Mouse (Mus musculus) midbrain, embryonic 12.5 days (tissue): Measurements from ENCODE around the gene Tmem131. TPM values are rescaled to one million over a fixed set of nuclear protein-coding genes. Genes with fewer than 3 reads are reported as not detected.

Experiments used
- ATAC-seq: fragments of 200-750 bp; cut with Nextera tagmentation; 2 replicates; pipeline ENCODE4 v1.8.0; 2017; ENCODE audit warnings: low read depth, moderate TSS enrichment, moderate library complexity; ENCODE audit not compliant: low FRiP score
- H3K27ac ChIP-seq: fragments of 300-500 bp; sonication (generic); replicated peaks from 2 replicates; pipeline ENCODE4 v1.5.1; 2016; ENCODE audit warnings: mild to moderate bottlenecking
- H3K27me3 ChIP-seq: fragments of 300-500 bp; sonication (generic); 2 replicates; pipeline ENCODE4 v1.6.1; 2016; ENCODE audit warnings: mild to moderate bottlenecking
- H3K36me3 ChIP-seq: fragments of 300-500 bp; sonication (generic); 2 replicates; pipeline ENCODE4 v1.6.1; 2016
- H3K4me1 ChIP-seq: fragments of 300-500 bp; sonication (generic); 2 replicates; pipeline ENCODE4 v1.6.1; 2016
- H3K4me2 ChIP-seq: fragments of 300-500 bp; sonication (generic); replicated peaks from 2 replicates; pipeline ENCODE4 v1.6.1; 2016; ENCODE audit warnings: mild to moderate bottlenecking, moderate library complexity
- H3K4me3 ChIP-seq: fragments of 300-500 bp; sonication (generic); 2 replicates; pipeline ENCODE4 v1.5.1; 2016; ENCODE audit warnings: mild to moderate bottlenecking
- H3K9ac ChIP-seq: fragments of 300-500 bp; sonication (generic); replicated peaks from 2 replicates; pipeline ENCODE4 v1.6.1; 2016; ENCODE audit warnings: mild to moderate bottlenecking, moderate library complexity
- H3K9me3 ChIP-seq: fragments of 300-500 bp; sonication (generic); 2 replicates; pipeline ENCODE4 v1.6.1; 2016; ENCODE audit warnings: mild to moderate bottlenecking
- WGBS: fragments of 180-500 bp; shearing (Covaris S2); methylation state at CpG from one replicate; pipeline ENCODE4 v1.1.7; 2016; 5-methylcytosine and 5-hydroxymethylcytosine counted together
- polyA plus RNA-seq: library from polyadenylated mRNA; unstranded; fragments of >200 nt; fragmentation: Nextera tagmentation; extraction: Ambion mirVana; gene quantifications from 2 replicates; pipeline ENCODE4 v1.2.1, GENCODE M21; 2016

Gene Tmem131
- polyA plus RNA-seq, 1 experiment from 2014 or later: 17.8 TPM

DNA sequence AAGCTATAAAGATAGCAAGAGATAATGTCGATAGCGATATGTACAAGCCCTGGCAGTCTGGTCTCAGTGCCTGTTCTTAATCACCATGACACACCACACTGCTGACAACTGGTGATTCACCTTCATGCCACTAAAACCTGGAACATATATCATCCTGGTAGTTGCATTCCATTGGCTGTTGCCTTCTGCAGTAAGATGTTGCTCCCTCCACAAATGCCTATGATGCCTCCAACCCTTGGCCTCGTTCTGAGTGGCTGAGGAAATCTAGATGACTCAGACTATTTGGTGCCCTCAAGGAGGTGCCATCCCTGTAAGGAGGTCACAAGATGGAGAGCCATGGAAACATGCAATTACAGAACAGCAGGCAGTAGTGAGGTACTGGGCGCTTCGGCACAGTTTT is 22.4 kb upstream of the Tmem131 start:
- Histone ChIP-seq H3K4me3 (no peak overlapping the region), H3K27ac (no peak overlapping the region), H3K4me1 (no peaks in the 10 kb centered on the region), H3K36me3 (no peaks in the 10 kb centered on the region), H3K4me2 (no peak overlapping the region), H3K9me3 (no peaks in the 10 kb centered on the region), H3K9ac (no peak overlapping the region), H3K27me3 (no peaks in the 10 kb centered on the region)
- ATAC-seq: no peak
- WGBS: 93% methylated on average over 5 of the region's 5 CpGs

DNA sequence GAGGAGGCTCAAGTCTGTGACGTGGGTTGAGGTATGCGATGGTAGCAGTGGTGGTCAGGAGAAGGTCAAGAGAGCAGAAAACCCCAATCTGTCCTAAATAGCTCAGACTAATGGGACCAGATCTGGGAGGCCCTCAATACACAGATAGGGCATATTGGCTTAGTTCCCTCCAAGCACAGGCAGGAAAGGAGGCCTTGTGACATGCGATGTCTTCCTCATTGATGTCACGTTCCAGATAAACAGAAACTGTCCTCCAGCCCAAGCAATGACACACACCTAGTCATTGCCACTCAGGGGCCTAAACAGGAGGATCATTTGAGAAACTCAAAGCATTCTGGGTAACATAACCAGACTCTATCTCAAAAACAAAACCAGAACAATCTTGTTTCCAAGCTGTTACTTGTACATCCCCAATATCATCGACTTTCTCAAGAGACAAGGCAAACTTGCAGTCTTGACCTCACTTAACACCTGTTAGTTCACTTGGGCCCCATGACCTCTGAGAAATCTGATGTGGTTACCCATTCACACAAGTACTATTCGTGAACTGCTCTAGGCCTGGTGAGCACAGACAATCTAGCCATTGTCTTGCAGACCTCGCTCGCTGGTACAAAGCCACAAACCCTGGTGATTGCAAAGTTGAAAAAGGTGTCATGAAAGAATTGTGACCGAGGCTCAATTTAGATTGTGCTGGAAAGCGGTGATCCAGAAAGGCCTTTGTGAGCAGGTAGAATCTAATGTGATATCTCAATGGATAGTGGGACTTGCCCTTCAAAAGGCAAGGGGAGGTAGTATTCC is 19.1 kb upstream of the Tmem131 start:
- H3K27ac ChIP-seq: no peak overlapping the region
- no peaks in the 10 kb centered on the region for H3K36me3 ChIP-seq
- no peaks in the 10 kb centered on the region for H3K4me1 ChIP-seq
- no peak overlapping the region for H3K4me2 ChIP-seq
- H3K4me3 ChIP-seq: no peak overlapping the region
- no peak overlapping the region for H3K9ac ChIP-seq
- ATAC-seq: no peak
- H3K9me3 ChIP-seq: no peaks in the 10 kb centered on the region
- 70% methylated on average over 10 of the region's 10 CpGs for WGBS
- no peaks in the 10 kb centered on the region for H3K27me3 ChIP-seq

DNA sequence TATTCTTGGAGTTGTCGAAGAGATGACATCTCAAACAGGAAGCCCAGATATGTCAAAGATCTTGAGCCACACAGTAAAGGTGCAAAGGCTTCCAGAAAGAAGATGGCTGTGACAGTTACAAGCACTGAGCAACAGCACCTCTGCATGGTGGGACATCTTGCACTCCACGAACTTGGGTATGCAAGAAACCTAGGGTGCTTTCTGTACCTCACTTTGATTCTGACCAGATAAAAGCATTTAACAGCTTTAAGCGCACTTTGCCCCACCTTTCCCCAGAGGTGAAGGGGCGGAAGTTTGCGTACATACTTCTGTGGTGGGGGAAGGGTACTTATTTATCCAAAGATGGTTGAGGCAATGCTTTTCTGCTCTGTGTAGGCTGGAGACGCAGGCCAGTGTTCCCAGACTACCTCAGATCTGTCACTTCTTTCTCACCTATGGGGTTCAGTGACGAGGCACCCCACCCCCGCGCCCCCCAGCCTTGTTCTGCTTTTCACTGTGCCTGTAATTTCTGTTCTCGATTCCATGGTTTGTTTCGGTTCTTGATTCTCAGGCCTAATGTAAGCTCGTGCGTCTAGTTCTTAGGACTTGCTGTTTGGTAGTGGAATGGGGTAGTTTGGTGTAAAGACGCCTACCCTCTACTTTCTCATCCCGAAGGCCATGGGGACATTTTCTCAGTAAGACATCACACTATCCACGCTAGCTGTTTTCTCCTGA is 17.2 kb upstream of the Tmem131 start:
- H3K9ac ChIP-seq: no peak overlapping the region
- no peaks in the 10 kb centered on the region for H3K4me1 ChIP-seq
- H3K36me3 ChIP-seq: no peaks in the 10 kb centered on the region
- no peak overlapping the region for H3K4me3 ChIP-seq
- no peak overlapping the region for H3K4me2 ChIP-seq
- H3K27me3 ChIP-seq: no peaks in the 10 kb centered on the region
- ATAC-seq: no peak
- WGBS: 90% methylated on average over 16 of the region's 16 CpGs
- H3K9me3 ChIP-seq: no peaks in the 10 kb centered on the region
- no peak overlapping the region for H3K27ac ChIP-seq

DNA sequence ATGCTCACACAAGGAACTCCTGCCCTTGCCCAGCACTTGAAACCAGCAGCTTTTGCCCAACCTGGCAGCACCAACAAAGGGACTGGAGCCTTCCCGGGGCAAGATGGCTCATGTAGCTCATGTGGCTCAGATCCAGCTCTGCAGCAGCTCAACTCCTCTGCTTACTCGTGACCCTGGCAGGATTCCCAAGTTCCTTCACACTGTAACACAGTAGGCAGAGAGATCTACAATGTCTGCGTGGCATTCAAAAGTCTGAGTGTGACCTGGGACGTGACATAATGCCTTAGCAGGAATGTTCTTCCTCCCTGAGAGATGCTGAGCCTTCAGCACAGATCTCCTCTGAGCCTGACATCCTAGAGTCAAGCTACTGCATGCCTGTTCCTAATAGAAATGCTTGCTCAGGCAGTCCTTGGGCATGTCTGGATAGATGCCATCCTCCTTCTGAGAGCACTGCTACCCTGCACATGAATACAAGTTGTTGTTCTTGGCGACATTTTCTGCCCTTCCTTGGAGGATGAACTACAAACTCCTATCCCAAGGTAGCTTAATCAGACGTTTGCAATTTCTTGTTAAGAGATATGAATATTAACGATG is 6.2 kb upstream of the Tmem131 start:
- Histone ChIP-seq H3K27me3 (no peaks in the 10 kb centered on the region), H3K9me3 (no peaks in the 10 kb centered on the region), H3K36me3 (no peaks in the 10 kb centered on the region), H3K4me1 (no peaks in the 10 kb centered on the region), H3K4me2 (no peak overlapping the region), H3K9ac (no peak overlapping the region), H3K4me3 (no peak overlapping the region), H3K27ac (no peak overlapping the region)
- ATAC-seq: no peak
- WGBS: 84% methylated on average over 7 of the region's 7 CpGs

DNA sequence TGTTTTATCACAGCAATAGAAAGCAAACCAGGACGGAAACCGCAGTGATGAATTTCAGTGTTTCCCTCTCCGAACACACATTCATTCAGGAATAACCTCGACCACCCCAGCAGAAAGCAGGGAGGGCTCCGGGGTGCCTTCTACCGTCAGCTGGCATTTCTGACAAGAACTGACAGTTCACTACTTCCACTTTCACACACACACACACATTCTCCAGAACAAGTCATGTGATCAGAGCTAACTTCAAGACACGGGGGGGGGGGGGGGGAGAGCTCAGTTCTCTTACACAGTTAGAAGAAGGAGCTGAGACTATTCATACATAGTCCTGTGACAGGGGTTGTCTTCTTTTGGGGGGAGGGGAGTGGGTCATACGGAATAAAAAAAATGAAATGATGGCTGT is 4.0 kb upstream of the Tmem131 start:
- no peaks in the 10 kb centered on the region for H3K36me3 ChIP-seq
- no peak for ATAC-seq
- 85% methylated on average over 8 of the region's 8 CpGs for WGBS
- no peaks in the 10 kb centered on the region; the same call in 1 of the 2 replicates for H3K4me1 ChIP-seq
- H3K9me3 ChIP-seq: no peaks in the 10 kb centered on the region
- no peaks in the 10 kb centered on the region for H3K27me3 ChIP-seq
- H3K9ac ChIP-seq: no peak overlapping the region
- H3K27ac ChIP-seq: no peak overlapping the region
- no peak overlapping the region for H3K4me3 ChIP-seq
- H3K4me2 ChIP-seq: no peak overlapping the region

DNA sequence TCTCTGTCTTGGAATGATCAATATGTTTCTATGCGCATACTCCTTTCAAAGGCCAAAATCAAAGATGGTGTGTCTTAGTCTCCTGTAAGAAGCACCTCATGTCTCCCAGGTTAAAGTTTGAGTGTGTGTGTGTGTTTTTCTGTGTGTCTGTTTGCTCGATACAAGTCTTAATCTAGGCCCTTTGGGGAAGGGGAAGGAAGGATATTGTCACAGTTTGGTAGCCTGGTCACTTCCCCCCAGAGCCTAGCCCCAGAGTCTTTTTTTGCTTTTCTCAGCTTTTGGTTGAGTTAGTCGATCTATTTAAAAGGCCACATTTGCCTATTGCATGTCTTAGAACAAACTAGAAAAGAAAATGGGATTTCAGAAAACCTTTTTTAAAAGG is 3.1 kb downstream of the Tmem131 start:
- Histone ChIP-seq H3K27me3 (no peaks in the 10 kb centered on the region), H3K4me3 (peak overlapping the region; percentile 95), H3K27ac (peak overlapping the region; percentile 95), H3K9me3 (no peaks in the 10 kb centered on the region), H3K36me3 (no peaks in the 10 kb centered on the region), H3K4me1 (peaks cover 22% of the 10 kb centered on the region), H3K4me2 (peak overlapping the region; percentile 74), H3K9ac (peak overlapping the region; percentile 99)
- no peak; the same call in 1 of the 2 replicates for ATAC-seq
- 52% methylated on average over 3 of the region's 3 CpGs for WGBS

DNA sequence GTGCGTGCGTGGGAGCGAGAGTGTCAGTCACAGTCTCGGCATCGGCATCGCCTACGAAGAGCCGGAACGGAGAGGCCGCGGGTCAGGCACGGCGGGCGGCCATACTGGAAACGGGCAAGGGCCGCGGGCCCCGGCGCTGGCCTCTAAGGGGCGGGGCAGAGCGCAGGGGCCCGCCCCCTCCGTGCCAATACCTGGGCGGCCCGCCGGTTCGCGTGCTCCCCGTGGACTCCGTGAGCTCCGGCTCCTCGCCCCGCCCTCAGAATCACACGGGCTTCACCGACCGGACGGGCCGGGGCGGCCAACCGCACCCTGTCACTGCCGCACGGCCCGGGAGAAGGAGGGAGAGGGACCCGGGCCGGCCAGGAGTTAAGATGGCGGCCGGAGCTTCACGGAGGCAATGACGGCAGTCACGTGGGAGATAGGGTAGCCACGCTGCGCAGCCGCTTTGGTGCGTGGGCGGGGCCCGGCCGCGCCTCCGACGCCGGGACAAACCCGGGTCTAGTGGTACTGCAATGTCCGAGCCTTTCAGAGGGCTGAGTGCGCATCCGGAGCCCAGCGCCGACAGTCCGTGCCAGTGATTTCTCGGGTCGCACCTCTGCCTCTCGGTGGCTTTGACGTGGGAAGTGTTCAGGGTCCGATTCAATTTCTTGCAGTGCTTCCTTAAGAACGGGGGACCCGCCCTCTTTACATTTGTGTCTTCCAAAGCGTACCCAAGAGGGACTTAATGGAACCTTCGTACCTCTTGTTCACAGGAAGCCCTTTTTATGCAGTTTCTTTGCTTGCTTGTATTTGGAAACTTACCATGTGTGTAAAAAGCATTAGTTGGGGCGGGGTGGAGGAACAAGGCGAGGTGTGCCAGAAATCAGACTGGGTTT is 3.7 kb downstream of the Tmem131 start:
- Histone ChIP-seq H3K9me3 (no peaks in the 10 kb centered on the region), H3K4me3 (peak overlapping the region; percentile 95), H3K9ac (peak overlapping the region; percentile 99), H3K4me2 (peak overlapping the region; percentile 74), H3K4me1 (peaks cover 25% of the 10 kb centered on the region), H3K27ac (peak overlapping the region; percentile 95), H3K36me3 (no peaks in the 10 kb centered on the region), H3K27me3 (no peaks in the 10 kb centered on the region)
- under 1% methylated on average over 79 of the region's 79 CpGs for WGBS
- peak; percentile 98 for ATAC-seq

DNA sequence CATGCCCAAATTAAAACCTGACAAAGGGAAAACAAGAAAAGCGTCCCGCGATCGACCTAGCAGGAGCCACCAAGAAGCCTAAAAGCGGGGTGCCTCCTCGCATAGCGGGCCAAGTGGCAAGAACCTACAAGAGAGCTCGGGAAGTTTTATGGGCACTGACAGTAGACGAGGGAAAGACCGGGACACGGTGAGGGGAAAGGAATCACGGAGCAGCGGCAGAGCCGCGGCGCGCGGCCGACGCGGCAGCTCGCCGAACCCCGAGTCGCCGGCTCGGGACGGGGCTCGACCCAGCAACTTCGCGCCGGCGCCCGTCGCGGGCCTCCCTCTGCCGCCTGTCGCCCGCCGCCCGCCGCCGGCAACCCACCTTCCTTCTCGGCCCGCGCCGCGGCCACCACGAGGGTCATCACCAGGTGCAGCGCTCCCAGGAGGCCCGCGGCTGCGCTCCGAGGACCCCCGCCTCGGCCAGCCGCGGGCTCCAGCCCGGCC is 4.6 kb downstream of the Tmem131 start:
- Histone ChIP-seq H3K4me3 (peak overlapping the region; percentile 95), H3K4me1 (peaks cover 29% of the 10 kb centered on the region), H3K27me3 (no peaks in the 10 kb centered on the region), H3K9ac (peak overlapping the region; percentile 99), H3K36me3 (no peaks in the 10 kb centered on the region), H3K4me2 (peak overlapping the region; percentile 74), H3K27ac (peak overlapping the region; percentile 95), H3K9me3 (no peaks in the 10 kb centered on the region)
- WGBS: under 1% methylated on average over 44 of the region's 59 CpGs
- ATAC-seq: peak; percentile 5; the same call in 1 of the 2 replicates

DNA sequence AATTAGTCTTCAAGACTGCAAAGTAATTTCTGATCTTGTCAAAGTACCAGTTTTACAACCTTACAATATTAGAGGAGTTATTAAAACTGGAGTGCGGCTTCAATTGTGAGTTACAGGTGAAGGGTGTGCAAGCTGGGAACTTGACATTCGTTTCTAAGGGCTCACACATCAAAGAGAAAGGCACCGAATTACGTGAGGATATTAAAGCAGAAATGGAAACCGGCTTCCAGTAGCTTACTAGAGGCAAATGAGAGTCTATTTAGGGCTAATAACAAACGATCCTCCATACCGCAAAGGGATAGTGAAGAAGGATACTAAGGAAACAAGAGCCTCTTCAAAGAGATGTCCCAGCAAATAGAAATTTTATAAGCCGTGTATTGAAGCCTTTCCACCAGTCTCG is 5.1 kb downstream of the Tmem131 start:
- WGBS: 3% methylated on average over 9 of the region's 9 CpGs
- no peak for ATAC-seq
- H3K9ac ChIP-seq: peak overlapping the region; percentile 99
- H3K9me3 ChIP-seq: no peaks in the 10 kb centered on the region
- peak overlapping the region; percentile 95 for H3K4me3 ChIP-seq
- H3K4me2 ChIP-seq: peak overlapping the region; percentile 74
- no peaks in the 10 kb centered on the region for H3K27me3 ChIP-seq
- peaks cover 29% of the 10 kb centered on the region for H3K4me1 ChIP-seq
- no peak overlapping the region for H3K27ac ChIP-seq
- no peaks in the 10 kb centered on the region for H3K36me3 ChIP-seq

DNA sequence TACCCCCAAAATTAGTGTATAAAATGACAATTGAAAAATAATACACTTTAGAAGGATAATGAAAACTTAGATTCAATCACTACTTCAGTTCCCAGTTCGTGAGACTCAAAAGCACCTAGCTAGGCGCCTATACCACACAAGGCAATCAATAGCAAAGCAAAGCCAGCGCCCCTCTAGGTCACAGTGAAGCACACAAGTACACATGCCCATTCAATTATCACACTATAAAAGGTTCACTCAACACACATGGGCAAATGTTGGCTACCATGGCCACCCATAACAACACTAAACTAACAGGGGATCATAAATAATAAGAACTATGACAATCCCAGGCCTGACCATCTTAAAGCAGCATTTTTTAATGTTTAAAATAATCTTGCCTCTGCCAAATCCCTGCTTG is 5.8 kb downstream of the Tmem131 start:
- Histone ChIP-seq H3K27me3 (no peaks in the 10 kb centered on the region), H3K27ac (no peak overlapping the region; the same call in 1 of the 2 replicates), H3K36me3 (no peaks in the 10 kb centered on the region), H3K4me3 (peak overlapping the region; percentile 95), H3K4me2 (peak overlapping the region; percentile 74), H3K9ac (no peak overlapping the region), H3K4me1 (peaks cover 29% of the 10 kb centered on the region), H3K9me3 (no peaks in the 10 kb centered on the region)
- no peak for ATAC-seq
- WGBS: 27% methylated on average over 3 of the region's 3 CpGs

DNA sequence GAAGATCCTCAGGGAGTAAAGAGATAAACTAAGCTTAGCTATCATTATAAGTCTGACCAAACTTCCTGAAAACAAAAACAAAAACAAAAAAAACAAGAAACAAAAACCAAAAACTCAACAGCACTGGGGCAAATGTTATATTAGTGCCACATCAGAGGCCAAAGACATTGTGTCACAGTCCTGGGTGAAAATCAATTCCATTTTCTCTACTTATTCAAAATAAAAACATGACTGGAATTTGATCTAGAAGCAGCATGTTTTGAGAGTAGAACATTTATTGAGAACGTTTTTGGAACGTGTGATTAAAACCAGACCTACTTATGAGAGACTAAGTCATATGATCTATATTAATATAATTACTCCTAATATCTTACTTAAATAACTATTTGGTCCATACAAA is 6.5 kb downstream of the Tmem131 start:
- no peak overlapping the region for H3K9ac ChIP-seq
- no peaks in the 10 kb centered on the region for H3K9me3 ChIP-seq
- H3K4me1 ChIP-seq: peaks cover 29% of the 10 kb centered on the region
- peak overlapping the region; percentile 74 for H3K4me2 ChIP-seq
- H3K36me3 ChIP-seq: no peaks in the 10 kb centered on the region
- no peaks in the 10 kb centered on the region for H3K27me3 ChIP-seq
- H3K27ac ChIP-seq: no peak overlapping the region
- no peak overlapping the region for H3K4me3 ChIP-seq
- ATAC-seq: no peak
- 82% methylated on average over 2 of the region's 2 CpGs for WGBS
